Mouse (Mus musculus) lung, adult 2 months (tissue): ENCODE measurements around the gene Sod1.

Experiments
- CTCF ChIP-seq: fragments of 200-500 bp; IDR thresholded peaks from 2 replicates; pipeline ENCODE4 v1.5.1; 2011; ENCODE audit warnings: mild to moderate bottlenecking, low read length, control low read depth; ENCODE audit not compliant: insufficient read depth
- POLR2A ChIP-seq: fragments of 200-500 bp; IDR thresholded peaks from 2 replicates; pipeline ENCODE4 v1.6.1; 2011; ENCODE audit warnings: low read depth, mild to moderate bottlenecking, control low read depth, low read length, borderline replicate concordance; ENCODE audit errors: extremely low read depth

DNA sequence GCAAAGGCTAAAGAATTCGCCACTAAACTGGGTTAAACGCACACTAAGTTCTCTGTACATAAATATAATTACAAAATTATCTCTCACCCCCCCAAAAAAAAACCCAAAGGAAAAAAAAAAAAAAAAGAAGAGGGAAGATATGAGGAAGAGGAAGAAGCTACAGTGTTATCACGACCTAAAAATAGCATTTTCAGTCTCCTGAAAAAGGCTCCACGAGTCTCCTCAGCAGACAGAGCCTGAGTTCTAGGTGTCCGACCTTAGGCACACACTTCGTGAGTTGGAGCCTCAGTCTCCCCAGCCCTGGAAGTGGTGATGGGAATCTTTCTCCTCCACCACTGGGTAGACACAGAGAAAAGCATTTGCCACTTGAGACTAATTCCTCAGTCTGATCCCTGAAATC, 21.9 kb upstream of the Sod1 start:
- TF ChIP-seq POLR2A (no peak), CTCF (no peak)
